Mouse (Mus musculus) heart, embryonic 16.5 days (tissue): ENCODE data around the gene Cux2. TPM values are rescaled to one million over a fixed set of nuclear protein-coding genes. Genes with fewer than 3 reads are reported as not detected.

Experiments used
- ATAC-seq: fragments of 200-750 bp; cut with Nextera tagmentation; replicated peaks from 2 replicates; pipeline ENCODE4 v1.8.0; 2017; ENCODE audit warnings: moderate number of reproducible peaks; ENCODE audit not compliant: insufficient read depth, low FRiP score; ENCODE audit errors: extremely low read depth
- H3K27ac ChIP-seq: fragments of 300-500 bp; sonication (generic); 2 replicates; pipeline ENCODE4 v1.5.1; 2014; ENCODE audit warnings: mild to moderate bottlenecking, low read length, control low read depth, moderate library complexity
- H3K27me3 ChIP-seq: fragments of 300-500 bp; sonication (generic); 2 replicates; pipeline ENCODE4 v1.6.1; 2014; ENCODE audit warnings: low read length, mixed read lengths; ENCODE audit not compliant: control insufficient read depth, insufficient read depth
- H3K36me3 ChIP-seq: fragments of 300-500 bp; sonication (generic); 2 replicates; pipeline ENCODE4 v1.6.1; 2014; ENCODE audit not compliant: control insufficient read depth, insufficient read depth
- H3K4me1 ChIP-seq: fragments of 300-500 bp; sonication (generic); 2 replicates; pipeline ENCODE4 v1.6.1; 2014; ENCODE audit warnings: low read length, mixed read lengths; ENCODE audit not compliant: control insufficient read depth, insufficient read depth
- H3K4me2 ChIP-seq: fragments of 300-500 bp; sonication (generic); 2 replicates; pipeline ENCODE4 v1.6.1; 2014; ENCODE audit warnings: low read depth, mild to moderate bottlenecking, control low read depth, low read length
- H3K4me3 ChIP-seq: fragments of 300-500 bp; sonication (generic); 2 replicates; pipeline ENCODE4 v1.5.1; 2014; ENCODE audit warnings: mild to moderate bottlenecking, control low read depth, low read length
- H3K9ac ChIP-seq: fragments of 300-500 bp; sonication (generic); 2 replicates; pipeline ENCODE4 v1.6.1; 2014; ENCODE audit warnings: low read length, control low read depth
- H3K9me3 ChIP-seq: fragments of 300-500 bp; sonication (generic); replicated peaks from 2 replicates; pipeline ENCODE4 v1.6.1; 2016; ENCODE audit warnings: low read length; ENCODE audit not compliant: control insufficient read depth
- WGBS: fragments of 180-500 bp; shearing (Covaris S2); extraction: QIAGEN DNeasy Blood & Tissue Kit; methylation state at CpG from one replicate; pipeline ENCODE4 v1.1.7; 2014; 5-methylcytosine and 5-hydroxymethylcytosine counted together
- polyA plus RNA-seq: library from polyadenylated mRNA; unstranded; fragments of >200 nt; fragmentation: Nextera tagmentation; extraction: Ambion mirVana; gene quantifications from 2 replicates; pipeline ENCODE4 v1.2.1, GENCODE M21; 2015

Cux2 gene
- polyA plus RNA-seq, 1 experiment from 2014 or later, result 3.0 TPM

GRCm38 (mm10) chr5:121895117-121895756 is 154.7 kb downstream of the Cux2 start:
- no peak overlapping the region for H3K4me3 ChIP-seq
- H3K9me3 ChIP-seq, result no peaks in the 10 kb centered on the region
- 54% methylated on average over 24 of the region's 24 CpGs for WGBS
- H3K36me3 ChIP-seq, result no peaks in the 10 kb centered on the region
- no peak overlapping the region for H3K9ac ChIP-seq
- H3K4me1 ChIP-seq, result no peaks in the 10 kb centered on the region; the same call in 1 of the 2 replicates
- no peaks in the 10 kb centered on the region; the same call in 1 of the 2 replicates for H3K27me3 ChIP-seq
- ATAC-seq, result no peak
- no peak overlapping the region for H3K27ac ChIP-seq
- H3K4me2 ChIP-seq, result no peak overlapping the region

GRCm38 (mm10) chr5:121894647-121895046 is 155.3 kb downstream of the Cux2 start:
- Histone ChIP-seq H3K4me3 (no peak overlapping the region), H3K4me2 (no peak overlapping the region), H3K27ac (no peak overlapping the region), H3K4me1 (no peaks in the 10 kb centered on the region; the same call in 1 of the 2 replicates), H3K27me3 (no peaks in the 10 kb centered on the region; the same call in 1 of the 2 replicates), H3K9me3 (no peaks in the 10 kb centered on the region), H3K36me3 (no peaks in the 10 kb centered on the region), H3K9ac (no peak overlapping the region)
- WGBS, result 70% methylated on average over 10 of the region's 10 CpGs
- ATAC-seq, result no peak

GRCm38 (mm10) chr5:121893581-121893980 is 156.3 kb downstream of the Cux2 start:
- H3K9ac ChIP-seq, result no peak overlapping the region
- 34% methylated on average over 3 of the region's 3 CpGs for WGBS
- H3K36me3 ChIP-seq, result no peaks in the 10 kb centered on the region
- no peaks in the 10 kb centered on the region for H3K9me3 ChIP-seq
- no peak overlapping the region for H3K4me2 ChIP-seq
- ATAC-seq, result no peak
- H3K4me3 ChIP-seq, result no peak overlapping the region
- H3K27ac ChIP-seq, result no peak overlapping the region
- H3K4me1 ChIP-seq, result no peaks in the 10 kb centered on the region; the same call in 1 of the 2 replicates
- H3K27me3 ChIP-seq, result no peaks in the 10 kb centered on the region; the same call in 1 of the 2 replicates

GRCm38 (mm10) chr5:121892281-121892680 is 157.6 kb downstream of the Cux2 start:
- H3K27ac ChIP-seq, result no peak overlapping the region
- peaks cover 3% of the 10 kb centered on the region; the same call in 1 of the 2 replicates for H3K9me3 ChIP-seq
- no peaks in the 10 kb centered on the region; the same call in 1 of the 2 replicates for H3K4me1 ChIP-seq
- no peaks in the 10 kb centered on the region; the same call in 1 of the 2 replicates for H3K27me3 ChIP-seq
- no peak overlapping the region for H3K4me3 ChIP-seq
- ATAC-seq, result no peak
- H3K4me2 ChIP-seq, result no peak overlapping the region
- WGBS, result 81% methylated on average over 14 of the region's 14 CpGs
- H3K36me3 ChIP-seq, result no peaks in the 10 kb centered on the region
- no peak overlapping the region for H3K9ac ChIP-seq

GRCm38 (mm10) chr5:121890925-121891324 is 159.0 kb downstream of the Cux2 start:
- WGBS, result 87% methylated on average over 7 of the region's 7 CpGs
- no peaks in the 10 kb centered on the region; the same call in 1 of the 2 replicates for H3K27me3 ChIP-seq
- no peak overlapping the region for H3K4me3 ChIP-seq

GRCm38 (mm10) chr5:121889819-121890362 is 160.0 kb downstream of the Cux2 start:
- Histone ChIP-seq H3K27me3 (no peaks in the 10 kb centered on the region), H3K4me3 (no peak overlapping the region), H3K4me2 (no peak overlapping the region), H3K9me3 (peaks cover 3% of the 10 kb centered on the region; the same call in 1 of the 2 replicates), H3K36me3 (no peaks in the 10 kb centered on the region), H3K27ac (no peak overlapping the region), H3K4me1 (no peaks in the 10 kb centered on the region), H3K9ac (no peak overlapping the region)
- no peak for ATAC-seq
- WGBS, result 77% methylated on average over 9 of the region's 9 CpGs

More at GRCm38 (mm10) chr5:121890925-121891324, 159.0 kb downstream of the Cux2 start:
- H3K4me1 ChIP-seq, result no peaks in the 10 kb centered on the region; the same call in 1 of the 2 replicates
- no peaks in the 10 kb centered on the region for H3K36me3 ChIP-seq
- H3K27ac ChIP-seq, result no peak overlapping the region
- ATAC-seq, result no peak
- no peak overlapping the region for H3K9ac ChIP-seq
- peaks cover 3% of the 10 kb centered on the region; the same call in 1 of the 2 replicates for H3K9me3 ChIP-seq
- no peak overlapping the region for H3K4me2 ChIP-seq

- no peaks in the 10 kb centered on the region for H3K27me3 ChIP-seq
- H3K9ac ChIP-seq, result no peak overlapping the region
- H3K4me3 ChIP-seq, result no peak overlapping the region
- H3K36me3 ChIP-seq, result no peaks in the 10 kb centered on the region
- peaks cover 3% of the 10 kb centered on the region; the same call in 1 of the 2 replicates for H3K9me3 ChIP-seq
- WGBS, result 65% methylated on average over 13 of the region's 13 CpGs
- no peak overlapping the region for H3K27ac ChIP-seq
- no peak overlapping the region for H3K4me2 ChIP-seq
- ATAC-seq, result no peak
- no peaks in the 10 kb centered on the region for H3K4me1 ChIP-seq
Measured at GRCm38 (mm10) chr5:121889375-121889774, 160.5 kb downstream of the Cux2 start.

- H3K4me3 ChIP-seq, result no peak overlapping the region
- no peak overlapping the region for H3K27ac ChIP-seq
- WGBS, result 78% methylated on average over 8 of the region's 8 CpGs
Measured at GRCm38 (mm10) chr5:121883356-121883755, 166.5 kb downstream of the Cux2 start.

GRCm38 (mm10) chr5:121879211-121879610 is 170.7 kb downstream of the Cux2 start:
- no peak overlapping the region for H3K4me2 ChIP-seq
- no peak overlapping the region for H3K27ac ChIP-seq
- H3K27me3 ChIP-seq, result no peaks in the 10 kb centered on the region
- H3K36me3 ChIP-seq, result no peaks in the 10 kb centered on the region
- no peak overlapping the region for H3K9ac ChIP-seq
- no peak overlapping the region for H3K4me3 ChIP-seq
- H3K4me1 ChIP-seq, result no peaks in the 10 kb centered on the region
- ATAC-seq, result no peak
- 54% methylated on average over 6 of the region's 6 CpGs for WGBS
- no peaks in the 10 kb centered on the region for H3K9me3 ChIP-seq

More at GRCm38 (mm10) chr5:121883356-121883755, 166.5 kb downstream of the Cux2 start:
- Histone ChIP-seq H3K9ac (no peak overlapping the region), H3K36me3 (no peaks in the 10 kb centered on the region), H3K4me1 (no peaks in the 10 kb centered on the region), H3K9me3 (peaks cover 3% of the 10 kb centered on the region; the same call in 1 of the 2 replicates), H3K27me3 (no peaks in the 10 kb centered on the region), H3K4me2 (no peak overlapping the region)
- ATAC-seq, result no peak; the same call in 1 of the 2 replicates
